Mouse (Mus musculus): ENCODE data around the gene Dennd6a. TPM values are rescaled to one million over a fixed set of nuclear protein-coding genes. Genes with fewer than 3 reads are reported as not detected.
A peak's percentile ranks its signal among the peaks of the same experiment; 100 is the strongest.
"Not testable (repeated sequence)": the region's sequence is repeated elsewhere in the genome, so short reads cannot be mapped to it uniquely, and the experiment has no call there.

The Dennd6a gene
- polyA plus RNA-seq, 1 experiment: 0.22 TPM

GRCm38 (mm10) chr14:26670964-26671363 lies 97.3 kb downstream of the Dennd6a start:
- no peak for TF ChIP-seq GATA1 (IDR thresholded peaks at IDR 0.05; ENCODE audit: low read length)
- no peak for TF ChIP-seq TAL1 (IDR thresholded peaks at IDR 0.05; ENCODE audit: low read length)
- H3K36me3 ChIP-seq (ENCODE audit: control insufficient read depth): peaks cover 12% of the 10 kb centered on the region
- no peaks in the 10 kb centered on the region for H3K27me3 ChIP-seq (ENCODE audit: control insufficient read depth)
- peak overlapping the region; percentile 85 for H3K4me3 ChIP-seq (replicated peaks)
- H3K4me1 ChIP-seq (ENCODE audit: control insufficient read depth): peaks cover 79% of the 10 kb centered on the region
- H3K9me3 ChIP-seq (ENCODE audit: control insufficient read depth, low read length): no peaks in the 10 kb centered on the region

- Histone ChIP-seq H3K4me3 (replicated peaks) (peak overlapping the region; percentile 46), H3K4me1 (ENCODE audit: control insufficient read depth) (peaks cover 75% of the 10 kb centered on the region)
- not testable (repeated sequence) for H3K9me3 ChIP-seq (ENCODE audit: control insufficient read depth, low read length); H3K27me3 ChIP-seq (ENCODE audit: control insufficient read depth); H3K36me3 ChIP-seq (ENCODE audit: control insufficient read depth)
Observed at GRCm38 (mm10) chr14:26671870-26672615, 98.4 kb downstream of the Dennd6a start.

- H3K4me3 ChIP-seq (replicated peaks); H3K36me3 ChIP-seq (ENCODE audit: control insufficient read depth); H3K27me3 ChIP-seq (ENCODE audit: control insufficient read depth); H3K9me3 ChIP-seq (ENCODE audit: control insufficient read depth, low read length): not testable (repeated sequence)
- peaks cover 57% of the 10 kb centered on the region for H3K4me1 ChIP-seq (ENCODE audit: control insufficient read depth)
Observed at GRCm38 (mm10) chr14:26674476-26675169, 101.0 kb downstream of the Dennd6a start.

GRCm38 (mm10) chr14:26675371-26675770 lies 101.7 kb downstream of the Dennd6a start:
- Histone ChIP-seq H3K9me3 (ENCODE audit: control insufficient read depth, low read length) (no peaks in the 10 kb centered on the region), H3K27me3 (ENCODE audit: control insufficient read depth) (peaks cover 9% of the 10 kb centered on the region), H3K4me3 (replicated peaks) (peak overlapping the region; percentile 55), H3K36me3 (ENCODE audit: control insufficient read depth) (no peaks in the 10 kb centered on the region), H3K4me1 (ENCODE audit: control insufficient read depth) (peaks cover 55% of the 10 kb centered on the region)
- no peak for TF ChIP-seq GATA1 (IDR thresholded peaks at IDR 0.05; ENCODE audit: low read length)
- no peak for TF ChIP-seq TAL1 (IDR thresholded peaks at IDR 0.05; ENCODE audit: low read length)

GRCm38 (mm10) chr14:26675791-26676190 lies 102.1 kb downstream of the Dennd6a start:
- no peaks in the 10 kb centered on the region for H3K9me3 ChIP-seq (ENCODE audit: control insufficient read depth, low read length)
- H3K4me3 ChIP-seq (replicated peaks): peak overlapping the region; percentile 55
- peaks cover 9% of the 10 kb centered on the region for H3K27me3 ChIP-seq (ENCODE audit: control insufficient read depth)
- no peaks in the 10 kb centered on the region for H3K36me3 ChIP-seq (ENCODE audit: control insufficient read depth)
- TF ChIP-seq GATA1 (IDR thresholded peaks at IDR 0.05; ENCODE audit: low read length) (no peak), TAL1 (IDR thresholded peaks at IDR 0.05; ENCODE audit: low read length) (no peak)
- H3K4me1 ChIP-seq (ENCODE audit: control insufficient read depth): peaks cover 50% of the 10 kb centered on the region

Other genes with a start within 250 kb of the Dennd6a start
- gene Slmap, start 38.9 kb upstream of the Dennd6a start, polyA plus RNA-seq (2012): 0.25 and 0.36 TPM in 2 replicates
- gene Arf4, start 64.2 kb downstream of the Dennd6a start, polyA plus RNA-seq (2012): 8.4 TPM in 2 replicates
- 0.48 and 0.49 TPM in 2 replicates for gene Pde12, start 96.0 kb downstream of the Dennd6a start, polyA plus RNA-seq (2012)
- not detected in 2 replicates for gene Dnah12, start 119.4 kb downstream of the Dennd6a start, polyA plus RNA-seq (2012)